Mouse (Mus musculus): ENCODE results near the gene Vmn1r152.
"Not testable (repeated sequence)": the region's sequence is repeated elsewhere in the genome, so short reads cannot be mapped to it uniquely, and the experiment has no call there.

The Vmn1r152 gene

GRCm38 (mm10) chr7:22522667-22523066, at the start of gene Vmn1r152:
Gene Vmn1r152, plus strand, starts transcription at chr7:22522967.
- not testable (repeated sequence) for DNase-seq (ENCODE audit: low spot score in 2 of 2)

DNA sequence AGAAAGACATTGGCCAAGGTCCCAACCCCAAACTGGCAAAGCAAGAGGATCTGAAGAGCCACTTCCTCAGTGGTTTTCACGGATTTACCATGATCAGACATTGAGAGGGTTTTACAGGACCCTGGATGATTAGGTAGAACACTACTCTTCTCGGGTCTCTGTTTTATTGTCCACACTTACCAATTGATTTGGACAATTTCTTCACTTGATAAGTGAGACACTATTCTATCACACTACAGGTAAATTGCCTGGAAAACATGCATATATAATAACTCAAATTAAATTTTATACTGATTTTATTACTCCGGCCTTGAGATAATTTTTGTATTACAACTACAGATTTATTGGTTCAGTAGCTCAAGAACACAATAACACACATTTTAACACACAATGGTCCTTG, 23.2 kb upstream of the Vmn1r152 start, which contains the start of gene Vmn1r151:
Vmn1r151 (minus strand) TSS at position 101 of the 400 bp plus-strand sequence.
- DNase-seq (ENCODE audit: low spot score in 2 of 2) = not testable (repeated sequence)

DNA sequence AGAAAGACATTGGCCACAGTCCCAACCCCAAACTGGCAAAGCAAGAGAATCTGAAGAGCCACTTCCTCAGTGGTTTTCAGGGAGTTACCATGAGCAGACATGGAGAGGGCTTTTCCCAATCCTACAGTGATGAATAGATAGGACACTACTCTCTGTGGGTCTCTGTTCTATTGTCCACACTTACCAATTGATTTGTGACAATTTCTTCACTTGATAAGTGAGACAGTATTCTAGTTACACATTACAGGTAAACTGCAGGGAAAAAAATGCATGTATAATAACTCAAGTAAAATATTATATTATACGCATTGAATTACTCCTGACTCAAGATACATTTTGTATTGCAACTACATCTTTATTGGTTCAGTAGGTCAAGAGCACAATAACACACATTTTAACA, 12.0 kb downstream of the Vmn1r152 start, which contains the start of gene Gm8677:
Gm8677 (minus strand) TSS at position 101 of the 400 bp plus-strand sequence.
- DNase-seq (ENCODE audit: low spot score in 2 of 2) = not testable (repeated sequence)

DNA sequence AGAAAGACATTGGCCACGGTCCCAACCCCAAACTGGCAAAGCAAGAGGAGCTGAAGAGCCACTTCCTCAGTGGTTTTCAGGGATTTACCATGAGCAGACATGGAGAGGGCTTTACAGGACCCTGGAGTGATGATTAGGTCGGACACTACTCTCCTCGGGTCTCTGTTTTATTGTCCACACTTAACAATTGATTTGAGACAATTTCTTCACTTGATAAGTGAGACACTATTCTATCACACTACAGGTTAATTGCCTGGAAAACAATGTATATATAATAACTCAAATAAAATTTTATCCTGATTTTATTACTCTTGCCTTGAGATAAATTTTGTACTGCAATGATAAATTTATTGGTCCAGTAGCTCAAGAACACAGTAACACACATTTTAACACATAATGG, 42.5 kb downstream of the Vmn1r152 start, which contains the start of gene Gm4201:
Gm4201 (minus strand) TSS at position 101 of the 400 bp plus-strand sequence.
- DNase-seq (ENCODE audit: low spot score in 2 of 2) = not testable (repeated sequence)

All from right cerebral cortex, postnatal 10 days (tissue).